Mouse (Mus musculus) forebrain, embryonic 14.5 days (tissue): ENCODE measurements around the gene Gm12166. TPM values are rescaled to one million over a fixed set of nuclear protein-coding genes. Genes with fewer than 3 reads are reported as not detected.

Experiments
- ATAC-seq: fragments of 200-750 bp; cut with Nextera tagmentation; 2 replicates; pipeline ENCODE4 v1.8.0; 2017; ENCODE audit warnings: mild to moderate bottlenecking, moderate library complexity
- DNase-seq: peaks from one replicate; pipeline ENCODE4 v3.0.0-alpha.2; 2015; ENCODE audit warnings: low spot score
- H3K27ac ChIP-seq: fragments of 300-500 bp; sonication (generic); 2 replicates; pipeline ENCODE4 v1.5.1; 2014; ENCODE audit warnings: low read depth, mild to moderate bottlenecking, control low read depth, low read length, moderate library complexity
- H3K27me3 ChIP-seq: fragments of 300-500 bp; sonication (generic); replicated peaks from 2 replicates; pipeline ENCODE4 v1.6.1; 2014; ENCODE audit warnings: low read length, control low read depth, mixed read lengths; ENCODE audit not compliant: control insufficient read depth, insufficient read depth
- H3K36me3 ChIP-seq: fragments of 300-500 bp; sonication (generic); 2 replicates; pipeline ENCODE4 v1.6.1; 2014; ENCODE audit warnings: low read length, control low read depth; ENCODE audit not compliant: control insufficient read depth, insufficient read depth
- H3K4me1 ChIP-seq: fragments of 300-500 bp; sonication (generic); 2 replicates; pipeline ENCODE4 v1.6.1; 2014; ENCODE audit warnings: antibody characterized with exemption, low read length, control low read depth; ENCODE audit not compliant: control insufficient read depth, insufficient read depth
- H3K4me2 ChIP-seq: fragments of 300-500 bp; sonication (generic); 2 replicates; pipeline ENCODE4 v1.6.1; 2014; ENCODE audit warnings: mild to moderate bottlenecking, control low read depth, low read length
- H3K4me3 ChIP-seq: fragments of 300-500 bp; sonication (generic); 2 replicates; pipeline ENCODE4 v1.5.1; 2014; ENCODE audit warnings: low read depth, low read length, control low read depth
- H3K9ac ChIP-seq: fragments of 300-500 bp; sonication (generic); 2 replicates; pipeline ENCODE4 v1.6.1; 2014; ENCODE audit warnings: mild to moderate bottlenecking, low read length, control low read depth, moderate library complexity
- H3K9me3 ChIP-seq: fragments of 300-500 bp; sonication (generic); replicated peaks from 2 replicates; pipeline ENCODE4 v1.6.1; 2016; ENCODE audit warnings: low read length, control low read depth, mixed read lengths; ENCODE audit not compliant: control insufficient read depth
- WGBS: fragments of 180-500 bp; shearing (Covaris S2); extraction: QIAGEN DNeasy Blood & Tissue Kit; methylation state at CpG from one replicate; pipeline ENCODE4 v1.1.7; 2014; 5-methylcytosine and 5-hydroxymethylcytosine counted together
- polyA plus RNA-seq: library from polyadenylated mRNA; unstranded; fragments of >200 nt; fragmentation: Nextera tagmentation; extraction: Ambion mirVana; gene quantifications from 2 replicates; pipeline ENCODE4 v1.2.1, GENCODE M21; 2014

Gene Gm12166
- polyA plus RNA-seq, 1 experiment from 2014 or later = 6.3 TPM

- no peak overlapping the region for H3K27ac ChIP-seq
- 98% methylated on average over 3 of the region's 3 CpGs for WGBS
- no peaks in the 10 kb centered on the region for H3K27me3 ChIP-seq
- no peak overlapping the region for H3K9ac ChIP-seq
- H3K9me3 ChIP-seq = no peaks in the 10 kb centered on the region
- no peaks in the 10 kb centered on the region for H3K36me3 ChIP-seq
- H3K4me2 ChIP-seq = no peak overlapping the region
- H3K4me3 ChIP-seq = no peak overlapping the region
- H3K4me1 ChIP-seq = no peaks in the 10 kb centered on the region
- ATAC-seq = no peak
- no peak for DNase-seq
These were observed 34.3 kb upstream of the Gm12166 start for GRCm38 (mm10) chr11:46086446-46086845.

GRCm38 (mm10) chr11:46085398-46086163 lies 33.5 kb upstream of the Gm12166 start:
- 93% methylated on average over 10 of the region's 10 CpGs for WGBS

DNA sequence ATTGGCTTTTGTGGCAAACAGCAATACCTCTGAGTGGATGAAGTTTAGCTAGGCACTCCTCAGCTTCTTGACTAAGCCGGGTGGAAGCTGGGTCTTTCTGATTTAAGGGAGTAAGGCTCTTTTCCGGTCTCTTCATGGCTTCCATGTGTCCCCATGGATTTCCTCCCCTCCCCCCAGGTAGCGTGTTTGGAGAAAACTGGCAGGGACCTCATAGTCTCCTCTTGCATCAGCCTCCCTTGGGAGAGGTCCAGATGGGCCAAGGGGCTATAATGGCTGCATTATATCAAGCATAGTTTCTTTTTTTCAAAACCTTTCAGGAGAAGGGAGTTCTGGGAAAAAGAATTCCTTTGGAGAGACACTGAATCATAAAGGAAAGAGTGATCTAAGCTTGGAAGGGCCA lies 32.4 kb upstream of the Gm12166 start:
- Histone ChIP-seq H3K4me2 (no peak overlapping the region), H3K4me1 (no peaks in the 10 kb centered on the region), H3K9ac (no peak overlapping the region), H3K9me3 (no peaks in the 10 kb centered on the region), H3K36me3 (no peaks in the 10 kb centered on the region), H3K4me3 (no peak overlapping the region), H3K27me3 (no peaks in the 10 kb centered on the region), H3K27ac (no peak overlapping the region)
- DNase-seq (no peak), ATAC-seq (no peak)
- 84% methylated on average over 3 of the region's 3 CpGs for WGBS

More at GRCm38 (mm10) chr11:46085398-46086163, 33.5 kb upstream of the Gm12166 start:
- H3K9ac ChIP-seq = no peak overlapping the region
- H3K27ac ChIP-seq = no peak overlapping the region
- no peaks in the 10 kb centered on the region for H3K36me3 ChIP-seq
- no peak for ATAC-seq
- H3K9me3 ChIP-seq = no peaks in the 10 kb centered on the region
- H3K4me3 ChIP-seq = no peak overlapping the region
- no peaks in the 10 kb centered on the region for H3K4me1 ChIP-seq
- no peak overlapping the region for H3K4me2 ChIP-seq
- H3K27me3 ChIP-seq = no peaks in the 10 kb centered on the region
- DNase-seq = no peak

DNA sequence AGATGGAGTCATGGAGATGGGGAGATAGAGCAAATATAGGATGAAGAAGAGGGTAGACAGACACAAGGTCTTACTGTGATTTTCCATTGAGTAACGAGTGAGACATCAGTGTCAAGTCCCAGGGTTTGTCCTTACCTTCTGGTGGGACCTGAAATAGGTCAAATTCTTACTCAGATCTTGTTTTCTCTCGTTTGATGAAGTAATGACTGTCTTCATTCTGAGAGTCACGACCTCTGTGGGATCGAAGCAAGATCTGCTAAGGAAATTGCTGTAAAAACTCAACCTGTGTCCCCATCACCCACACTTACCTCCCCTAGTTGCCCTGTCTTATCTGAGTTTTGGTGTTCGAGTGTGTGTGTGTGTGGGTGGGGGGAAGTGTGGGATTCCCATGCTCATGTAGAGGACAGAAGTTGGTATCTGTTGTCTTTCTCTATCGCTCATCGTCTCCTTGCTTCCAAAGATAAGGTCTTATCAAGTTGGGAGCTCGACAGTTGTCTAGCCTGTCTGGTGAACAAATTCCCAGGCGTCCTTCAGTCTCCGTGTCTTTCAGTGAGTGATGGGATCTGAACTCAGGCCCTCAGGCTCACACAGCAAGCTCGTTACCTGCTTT lies 31.8 kb upstream of the Gm12166 start:
- H3K9me3 ChIP-seq = no peaks in the 10 kb centered on the region
- H3K9ac ChIP-seq = no peak overlapping the region
- H3K27me3 ChIP-seq = no peaks in the 10 kb centered on the region
- no peaks in the 10 kb centered on the region for H3K36me3 ChIP-seq
- no peak overlapping the region for H3K27ac ChIP-seq
- no peak overlapping the region for H3K4me2 ChIP-seq
- H3K4me1 ChIP-seq = no peaks in the 10 kb centered on the region
- no peak for DNase-seq
- ATAC-seq = no peak
- 87% methylated on average over 11 of the region's 11 CpGs for WGBS
- no peak overlapping the region for H3K4me3 ChIP-seq

GRCm38 (mm10) chr11:46083405-46083804 lies 31.3 kb upstream of the Gm12166 start:
- 85% methylated on average over 3 of the region's 3 CpGs for WGBS
- Histone ChIP-seq H3K36me3 (no peaks in the 10 kb centered on the region), H3K27ac (no peak overlapping the region), H3K9ac (no peak overlapping the region), H3K4me3 (no peak overlapping the region), H3K4me1 (no peaks in the 10 kb centered on the region), H3K27me3 (no peaks in the 10 kb centered on the region), H3K4me2 (no peak overlapping the region), H3K9me3 (no peaks in the 10 kb centered on the region)
- DNase-seq = no peak
- no peak for ATAC-seq

GRCm38 (mm10) chr11:46081075-46081474 lies 29.0 kb upstream of the Gm12166 start:
- Histone ChIP-seq H3K4me2 (no peak overlapping the region), H3K36me3 (no peaks in the 10 kb centered on the region), H3K4me3 (no peak overlapping the region), H3K9me3 (no peaks in the 10 kb centered on the region), H3K4me1 (no peaks in the 10 kb centered on the region), H3K9ac (no peak overlapping the region), H3K27ac (no peak overlapping the region), H3K27me3 (no peaks in the 10 kb centered on the region)
- ATAC-seq = no peak
- no peak for DNase-seq
- WGBS = 96% methylated on average over 2 of the region's 2 CpGs

- Histone ChIP-seq H3K4me3 (no peak overlapping the region), H3K4me2 (no peak overlapping the region), H3K9ac (no peak overlapping the region), H3K27ac (no peak overlapping the region), H3K4me1 (no peaks in the 10 kb centered on the region), H3K36me3 (no peaks in the 10 kb centered on the region), H3K9me3 (no peaks in the 10 kb centered on the region), H3K27me3 (no peaks in the 10 kb centered on the region)
- DNase-seq (no peak), ATAC-seq (no peak)
- 90% methylated on average over 7 of the region's 7 CpGs for WGBS
These were observed 25.7 kb upstream of the Gm12166 start for GRCm38 (mm10) chr11:46077732-46078375.

GRCm38 (mm10) chr11:46077304-46077703 lies 25.2 kb upstream of the Gm12166 start:
- no peaks in the 10 kb centered on the region for H3K27me3 ChIP-seq

More at GRCm38 (mm10) chr11:46077304-46077703, 25.2 kb upstream of the Gm12166 start:
- no peaks in the 10 kb centered on the region for H3K9me3 ChIP-seq
- DNase-seq (no peak), ATAC-seq (no peak)
- no peak overlapping the region for H3K4me3 ChIP-seq
- no peak overlapping the region for H3K4me2 ChIP-seq
- no peaks in the 10 kb centered on the region for H3K36me3 ChIP-seq
- no peak overlapping the region for H3K27ac ChIP-seq
- no peak overlapping the region for H3K9ac ChIP-seq
- H3K4me1 ChIP-seq = no peaks in the 10 kb centered on the region
- WGBS = 93% methylated on average over 5 of the region's 5 CpGs
